Mouse (Mus musculus): Measurements from ENCODE around the gene Olfr1218. TPM values are rescaled to one million over a fixed set of nuclear protein-coding genes. Genes with fewer than 3 reads are reported as not detected.

Gene Olfr1218
- polyA plus RNA-seq (2014; fragmentation: Illumina TruSeq; extraction: RNeasy Lipid Tissue Mini Kit (QIAGEN cat#74804); ENCODE audit: low read depth, low replicate concordance): not detected

DNA sequence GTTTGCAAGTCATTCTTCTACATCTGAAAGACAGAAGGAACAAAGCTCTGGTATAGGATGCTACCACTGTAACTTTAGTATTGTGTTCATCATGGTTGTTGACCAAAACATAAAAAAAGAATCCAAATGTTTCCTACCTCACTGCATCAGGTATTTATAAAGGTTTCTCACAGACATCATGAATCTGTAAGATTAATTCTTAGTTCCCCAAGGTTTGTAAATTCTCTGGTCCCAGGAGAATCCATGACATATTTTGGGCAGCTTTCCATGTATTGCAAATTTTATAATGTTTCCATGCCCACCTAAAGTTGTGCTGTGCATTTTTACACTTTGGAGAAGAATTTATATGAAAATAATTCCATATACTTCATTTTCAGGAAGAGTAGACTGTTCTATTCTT, at the start of gene Olfr1218:
Gene Olfr1218 (minus strand): TSS at position 101 of the 400 bp plus-strand sequence.

DNA sequence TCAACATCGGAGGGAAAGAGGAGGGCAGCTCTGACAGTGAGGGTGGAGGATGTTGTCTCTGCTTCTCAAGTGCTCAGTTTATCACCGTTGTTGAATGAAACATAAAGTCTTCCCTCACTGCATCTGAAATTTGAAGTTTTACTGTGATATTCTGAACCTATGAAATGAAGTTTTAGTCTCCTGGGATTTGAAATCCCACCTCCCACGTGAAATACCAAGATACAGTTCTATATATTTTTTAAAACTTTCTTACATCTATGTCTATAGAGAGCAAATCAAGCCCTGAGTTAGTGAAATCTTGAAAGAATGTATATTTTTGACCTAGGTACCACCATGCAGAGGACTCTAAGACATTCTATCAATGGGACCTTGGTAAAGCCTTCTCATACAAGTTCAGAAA, 45.7 kb upstream of the Olfr1218 start, which contains the start of gene Olfr1220:
Gene Olfr1220 (minus strand): TSS at position 101 of the 400 bp plus-strand sequence.

DNA sequence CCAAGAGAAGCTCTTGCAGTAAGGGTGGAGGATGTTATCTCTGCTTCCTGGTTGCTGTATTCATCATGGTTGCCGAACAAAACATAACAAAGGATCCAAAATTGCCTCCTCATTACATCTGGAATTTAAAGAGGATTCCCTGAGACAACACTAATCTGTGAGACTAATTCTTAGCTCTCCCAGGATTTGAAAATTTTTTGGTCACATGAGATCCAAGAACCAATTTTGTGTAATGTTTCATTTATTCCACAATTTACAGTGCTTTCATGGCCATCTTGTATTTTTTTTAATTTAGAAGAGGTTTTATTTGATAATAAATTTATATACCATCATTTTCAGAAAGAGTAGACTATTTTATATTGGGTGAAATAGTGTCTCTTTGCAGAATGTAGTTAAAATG, 22.4 kb upstream of the Olfr1218 start, which contains the start of gene Olfr1219:
Gene Olfr1219 (minus strand): TSS at position 101 of the 400 bp plus-strand sequence.

DNA sequence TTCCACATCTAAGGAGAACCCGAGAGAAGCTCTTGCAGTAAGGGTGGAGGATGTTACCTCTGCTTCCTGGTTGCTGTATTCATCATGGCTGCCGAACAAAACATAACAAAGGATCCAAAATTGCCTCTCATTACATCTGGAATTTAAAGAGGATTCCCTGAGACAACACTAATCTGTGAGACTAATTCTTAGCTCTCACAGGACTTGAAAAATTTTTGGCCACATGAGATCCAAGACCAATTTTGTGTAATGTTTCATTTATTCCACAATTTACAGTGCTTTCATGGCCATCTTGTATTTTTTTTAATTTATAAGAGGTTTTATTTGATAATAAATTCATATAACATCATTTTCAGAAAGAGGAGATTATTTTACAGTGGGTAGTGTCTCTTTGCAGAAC, 29.0 kb downstream of the Olfr1218 start, which contains the start of gene Olfr1217:
Gene Olfr1217 (minus strand): TSS at position 101 of the 400 bp plus-strand sequence.

DNA sequence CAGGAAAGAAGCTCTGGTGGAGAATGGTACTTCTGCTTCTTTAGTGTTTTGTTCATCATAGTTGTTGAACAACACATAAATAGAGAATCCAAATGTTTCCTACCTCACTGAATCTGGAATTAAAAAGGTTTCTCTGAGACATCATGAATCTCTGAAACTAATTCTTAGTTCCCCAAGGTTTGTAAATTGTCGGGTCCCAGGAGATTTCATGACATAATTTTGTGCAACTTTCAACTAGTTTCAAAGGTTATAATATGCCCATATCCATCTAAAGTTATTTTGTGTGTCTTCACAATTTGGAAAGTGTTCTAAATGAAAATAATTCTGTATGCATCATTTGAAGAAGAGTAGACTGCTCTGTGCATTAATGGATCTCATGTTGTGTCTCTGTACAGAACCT, 42.7 kb downstream of the Olfr1218 start, which contains the start of gene Olfr1216:
Gene Olfr1216 (minus strand): TSS at position 101 of the 400 bp plus-strand sequence.

DNA sequence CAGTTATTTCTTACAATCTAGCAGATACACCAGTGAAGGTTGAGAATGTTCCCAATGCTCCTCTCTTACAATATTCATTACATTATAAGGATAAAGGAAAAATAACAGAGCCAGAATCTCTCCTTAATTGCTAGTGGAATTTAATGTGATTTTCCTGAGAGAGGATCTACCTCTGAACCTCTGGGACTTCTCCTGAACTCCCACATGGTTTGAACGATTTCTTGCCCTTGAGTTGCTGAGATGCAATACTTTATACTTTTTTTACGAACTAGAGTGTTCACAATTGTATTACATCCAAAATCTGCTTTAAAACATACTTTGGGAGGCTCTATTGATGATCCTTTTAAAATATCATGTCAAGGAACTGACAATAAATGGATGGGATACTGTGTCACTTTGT, 54.1 kb downstream of the Olfr1218 start, which contains the start of gene Olfr1215:
Gene Olfr1215 (minus strand): TSS at position 101 of the 400 bp plus-strand sequence.

Other genes starting within 250 kb of the Olfr1218 start
- not detected for gene Olfr1202, start 246.7 kb downstream of the Olfr1218 start, polyA plus RNA-seq (2014; fragmentation: Illumina TruSeq; extraction: RNeasy Lipid Tissue Mini Kit (QIAGEN cat#74804); ENCODE audit: low read depth, low replicate concordance)
- not detected for gene Olfr1205, start 231.4 kb downstream of the Olfr1218 start, polyA plus RNA-seq (2014; fragmentation: Illumina TruSeq; extraction: RNeasy Lipid Tissue Mini Kit (QIAGEN cat#74804); ENCODE audit: low read depth, low replicate concordance)
- not detected for gene Olfr1204, start 211.9 kb downstream of the Olfr1218 start, polyA plus RNA-seq (2014; fragmentation: Illumina TruSeq; extraction: RNeasy Lipid Tissue Mini Kit (QIAGEN cat#74804); ENCODE audit: low read depth, low replicate concordance)
- not detected for gene Olfr1206, start 198.0 kb downstream of the Olfr1218 start, polyA plus RNA-seq (2014; fragmentation: Illumina TruSeq; extraction: RNeasy Lipid Tissue Mini Kit (QIAGEN cat#74804); ENCODE audit: low read depth, low replicate concordance)
- gene Olfr1208, start 158.9 kb downstream of the Olfr1218 start, polyA plus RNA-seq (2014; fragmentation: Illumina TruSeq; extraction: RNeasy Lipid Tissue Mini Kit (QIAGEN cat#74804); ENCODE audit: low read depth, low replicate concordance): not detected
- gene Olfr1209, start 146.0 kb downstream of the Olfr1218 start, polyA plus RNA-seq (2014; fragmentation: Illumina TruSeq; extraction: RNeasy Lipid Tissue Mini Kit (QIAGEN cat#74804); ENCODE audit: low read depth, low replicate concordance): not detected
- not detected for gene Olfr1211, start 123.1 kb downstream of the Olfr1218 start, polyA plus RNA-seq (2014; fragmentation: Illumina TruSeq; extraction: RNeasy Lipid Tissue Mini Kit (QIAGEN cat#74804); ENCODE audit: low read depth, low replicate concordance)
- not detected for gene Olfr1212, start 107.2 kb downstream of the Olfr1218 start, polyA plus RNA-seq (2014; fragmentation: Illumina TruSeq; extraction: RNeasy Lipid Tissue Mini Kit (QIAGEN cat#74804); ENCODE audit: low read depth, low replicate concordance)
- gene Gm13762, start 80.9 kb downstream of the Olfr1218 start, polyA plus RNA-seq (2014; fragmentation: Illumina TruSeq; extraction: RNeasy Lipid Tissue Mini Kit (QIAGEN cat#74804); ENCODE audit: low read depth, low replicate concordance): not detected
- gene Olfr1214, start 68.5 kb downstream of the Olfr1218 start, polyA plus RNA-seq (2014; fragmentation: Illumina TruSeq; extraction: RNeasy Lipid Tissue Mini Kit (QIAGEN cat#74804); ENCODE audit: low read depth, low replicate concordance): not detected
- gene Olfr1215, start 54.2 kb downstream of the Olfr1218 start, polyA plus RNA-seq (2014; fragmentation: Illumina TruSeq; extraction: RNeasy Lipid Tissue Mini Kit (QIAGEN cat#74804); ENCODE audit: low read depth, low replicate concordance): not detected
- not detected for gene Olfr1216, start 42.8 kb downstream of the Olfr1218 start, polyA plus RNA-seq (2014; fragmentation: Illumina TruSeq; extraction: RNeasy Lipid Tissue Mini Kit (QIAGEN cat#74804); ENCODE audit: low read depth, low replicate concordance)
- not detected for gene Olfr1217, start 29.1 kb downstream of the Olfr1218 start, polyA plus RNA-seq (2014; fragmentation: Illumina TruSeq; extraction: RNeasy Lipid Tissue Mini Kit (QIAGEN cat#74804); ENCODE audit: low read depth, low replicate concordance)
- gene Olfr1219, start 22.3 kb upstream of the Olfr1218 start, polyA plus RNA-seq (2014; fragmentation: Illumina TruSeq; extraction: RNeasy Lipid Tissue Mini Kit (QIAGEN cat#74804); ENCODE audit: low read depth, low replicate concordance): not detected
- gene Olfr1220, start 45.6 kb upstream of the Olfr1218 start, polyA plus RNA-seq (2014; fragmentation: Illumina TruSeq; extraction: RNeasy Lipid Tissue Mini Kit (QIAGEN cat#74804); ENCODE audit: low read depth, low replicate concordance): not detected
- gene Olfr1221, start 56.1 kb upstream of the Olfr1218 start, polyA plus RNA-seq (2014; fragmentation: Illumina TruSeq; extraction: RNeasy Lipid Tissue Mini Kit (QIAGEN cat#74804); ENCODE audit: low read depth, low replicate concordance): not detected
- gene Olfr1222, start 71.9 kb upstream of the Olfr1218 start, polyA plus RNA-seq (2014; fragmentation: Illumina TruSeq; extraction: RNeasy Lipid Tissue Mini Kit (QIAGEN cat#74804); ENCODE audit: low read depth, low replicate concordance): not detected
- not detected for gene Olfr1223, start 90.4 kb upstream of the Olfr1218 start, polyA plus RNA-seq (2014; fragmentation: Illumina TruSeq; extraction: RNeasy Lipid Tissue Mini Kit (QIAGEN cat#74804); ENCODE audit: low read depth, low replicate concordance)
- gene Olfr1224-ps1, start 102.9 kb upstream of the Olfr1218 start, polyA plus RNA-seq (2014; fragmentation: Illumina TruSeq; extraction: RNeasy Lipid Tissue Mini Kit (QIAGEN cat#74804); ENCODE audit: low read depth, low replicate concordance): not detected
- not detected for gene Olfr1225, start 113.5 kb upstream of the Olfr1218 start, polyA plus RNA-seq (2014; fragmentation: Illumina TruSeq; extraction: RNeasy Lipid Tissue Mini Kit (QIAGEN cat#74804); ENCODE audit: low read depth, low replicate concordance)
- not detected for gene Olfr1226, start 138.9 kb upstream of the Olfr1218 start, polyA plus RNA-seq (2014; fragmentation: Illumina TruSeq; extraction: RNeasy Lipid Tissue Mini Kit (QIAGEN cat#74804); ENCODE audit: low read depth, low replicate concordance)
- not detected for gene Olfr1228, start 192.9 kb upstream of the Olfr1218 start, polyA plus RNA-seq (2014; fragmentation: Illumina TruSeq; extraction: RNeasy Lipid Tissue Mini Kit (QIAGEN cat#74804); ENCODE audit: low read depth, low replicate concordance)
- gene Olfr1229, start 226.8 kb upstream of the Olfr1218 start, polyA plus RNA-seq (2014; fragmentation: Illumina TruSeq; extraction: RNeasy Lipid Tissue Mini Kit (QIAGEN cat#74804); ENCODE audit: low read depth, low replicate concordance): not detected
- not detected for gene Olfr1230, start 236.1 kb upstream of the Olfr1218 start, polyA plus RNA-seq (2014; fragmentation: Illumina TruSeq; extraction: RNeasy Lipid Tissue Mini Kit (QIAGEN cat#74804); ENCODE audit: low read depth, low replicate concordance)
- gene Olfr1231, start 245.9 kb upstream of the Olfr1218 start, polyA plus RNA-seq (2014; fragmentation: Illumina TruSeq; extraction: RNeasy Lipid Tissue Mini Kit (QIAGEN cat#74804); ENCODE audit: low read depth, low replicate concordance): not detected